Mouse (Mus musculus): ENCODE data around the gene Fndc11. TPM values are rescaled to one million over a fixed set of nuclear protein-coding genes. Genes with fewer than 3 reads are reported as not detected.

The Fndc11 gene
- total and polyA plus RNA-seq, 3 experiments, result not detected

DNA sequence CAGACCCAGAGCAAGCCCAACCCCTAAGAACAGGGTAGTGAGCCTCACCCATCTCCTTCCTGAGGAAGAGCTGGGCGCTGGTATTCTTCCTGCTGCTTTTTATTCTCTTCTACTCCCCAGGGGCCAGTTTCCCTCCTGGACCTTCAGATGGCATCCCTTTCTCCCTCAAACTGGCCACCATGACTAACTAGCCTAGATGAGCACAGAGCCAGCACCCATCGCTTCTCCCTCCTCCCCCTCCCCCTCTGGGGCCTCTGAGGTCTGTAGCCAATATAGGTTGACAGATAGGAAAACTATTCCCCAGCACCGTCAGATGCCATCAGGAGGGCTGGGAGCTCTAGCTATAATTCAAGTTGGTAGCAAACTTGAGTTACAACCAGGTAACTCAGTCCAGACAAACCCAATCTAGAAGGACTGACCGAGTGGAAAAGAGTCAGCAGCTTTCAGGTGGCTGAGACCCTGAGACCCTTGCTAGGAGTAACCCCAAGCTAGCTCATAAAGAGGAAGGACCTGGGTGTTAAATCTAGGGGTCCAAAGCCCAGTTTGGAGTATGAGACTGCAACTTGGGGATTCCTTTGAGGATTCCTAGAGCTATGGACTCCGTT lies 830 bp upstream of the Fndc11 start:
- H3K9ac ChIP-seq (ENCODE audit: control insufficient read depth, low read depth, low read length, poor library complexity, severe bottlenecking), result no peak overlapping the region
- H3K36me3 ChIP-seq (ENCODE audit: control insufficient read depth in 1 of 2, insufficient read depth in 2 of 2, low read length in 2 of 2), result no peaks in the 10 kb centered on the region
- no peak for DNase-seq (ENCODE audit: low read depth, low spot score)
- no peaks in the 10 kb centered on the region for H3K9me3 ChIP-seq (replicated peaks; ENCODE audit: insufficient read depth, low read length)
- H3K4me3 ChIP-seq (ENCODE audit: control insufficient read depth in 1 of 2, insufficient read depth in 1 of 2, low read depth in 2 of 2, low read length in 2 of 2), result no peak overlapping the region
- H3K27me3 ChIP-seq (ENCODE audit: control insufficient read depth in 1 of 2, insufficient read depth in 2 of 2, low read length in 2 of 2), result 0 out of 4 replicates have a peak, but pooled peaks cover 0 to 1% of the 10 kb centered on the region in 2 experiments
- no peaks in the 10 kb centered on the region for H3K4me1 ChIP-seq (ENCODE audit: control insufficient read depth in 1 of 2, insufficient read depth in 2 of 2, low read length in 2 of 2)
- H3K79me2 ChIP-seq (ENCODE audit: control insufficient read depth, insufficient read depth, low read length, poor library complexity), result no peaks in the 10 kb centered on the region
- H3K27ac ChIP-seq (ENCODE audit: control insufficient read depth, low read depth, low read length), result no peak overlapping the region
- TF ChIP-seq HCFC1 (IDR thresholded peaks at IDR 0.05; ENCODE audit: low read depth, low read length), result no peak
- no peak for TF ChIP-seq MYB (IDR thresholded peaks at IDR 0.05; ENCODE audit: low read depth, low read length)

DNA sequence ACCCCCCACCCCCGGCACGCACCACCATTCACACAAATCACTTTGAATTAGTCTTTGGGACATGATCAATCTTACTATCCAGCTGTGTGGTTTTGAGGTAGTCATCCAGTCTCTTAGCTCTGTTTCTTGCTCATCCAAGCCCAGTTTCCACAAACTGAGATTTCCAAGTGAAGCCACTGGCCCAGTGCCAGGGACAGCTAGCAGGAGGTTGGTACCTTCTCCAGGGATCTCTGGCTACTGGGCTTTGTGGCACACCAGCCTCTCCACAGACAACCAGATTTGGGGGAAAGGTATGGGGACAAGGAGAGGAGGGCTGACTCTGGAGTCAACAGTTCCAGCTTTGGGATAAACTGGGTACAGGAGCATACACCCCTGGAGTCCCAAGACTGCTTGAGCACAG lies 548 bp downstream of the Fndc11 start:
- TF ChIP-seq RCOR1 (IDR thresholded peaks at IDR 0.05; ENCODE audit: low read depth, low read length), result no peak
- no peak for TF ChIP-seq MAFK (IDR thresholded peaks at IDR 0.05; ENCODE audit: borderline replicate concordance, low read depth, low read length)
- TF ChIP-seq ZKSCAN1 (IDR thresholded peaks at IDR 0.05; ENCODE audit: low read depth, low read length), result no peak
- no peak for TF ChIP-seq CTCF (IDR thresholded peaks at IDR 0.05 in 2 of 3, conservative IDR thresholded peaks at IDR 0.05 in 1 of 3; ENCODE audit: control insufficient read depth in 1 of 3, insufficient read depth in 1 of 3, low read depth in 2 of 3, low read length in 3 of 3, poor library complexity in 1 of 3, severe bottlenecking in 1 of 3)
- no peak for TF ChIP-seq GABPA (IDR thresholded peaks at IDR 0.05; ENCODE audit: low read depth, low read length)
- TF ChIP-seq ZMIZ1 (IDR thresholded peaks at IDR 0.05; ENCODE audit: low read depth, low read length), result no peak
- no peak for TF ChIP-seq POLR2AphosphoS5 (IDR thresholded peaks at IDR 0.05; ENCODE audit: borderline replicate concordance, low read depth, low read length)
- no peak for TF ChIP-seq ZC3H11A (IDR thresholded peaks at IDR 0.05; ENCODE audit: low read depth, low read length)
- TF ChIP-seq GATA1 (IDR thresholded peaks at IDR 0.05; ENCODE audit: low read depth, low read length), result no peak
- no peak for TF ChIP-seq POLR2AphosphoS2 (IDR thresholded peaks at IDR 0.05; ENCODE audit: low read length)
- no peak for TF ChIP-seq ELF1 (IDR thresholded peaks at IDR 0.05; ENCODE audit: low read depth, low read length)
- no peak for TF ChIP-seq HCFC1 (IDR thresholded peaks at IDR 0.05; ENCODE audit: low read depth, low read length)
- no peak for TF ChIP-seq CHD2 (IDR thresholded peaks at IDR 0.05; ENCODE audit: low read length)
- no peak for TF ChIP-seq POLR2A (IDR thresholded peaks at IDR 0.05; ENCODE audit: control insufficient read depth in 1 of 2, insufficient read depth in 1 of 2, low read depth in 1 of 2, low read length in 2 of 2, poor library complexity in 1 of 2)
- DNase-seq (ENCODE audit: low read depth, low spot score), result no peak
- no peak overlapping the region for H3K9ac ChIP-seq (ENCODE audit: control insufficient read depth, low read depth, low read length, poor library complexity, severe bottlenecking)
- no peaks in the 10 kb centered on the region for H3K9me3 ChIP-seq (replicated peaks; ENCODE audit: insufficient read depth, low read length)
- H3K27ac ChIP-seq (ENCODE audit: control insufficient read depth, low read depth, low read length), result no peak overlapping the region
- H3K36me3 ChIP-seq (ENCODE audit: control insufficient read depth in 1 of 2, insufficient read depth in 2 of 2, low read length in 2 of 2), result no peaks in the 10 kb centered on the region
- no peak overlapping the region for H3K4me3 ChIP-seq (ENCODE audit: control insufficient read depth in 1 of 2, insufficient read depth in 1 of 2, low read depth in 2 of 2, low read length in 2 of 2)
- no peaks in the 10 kb centered on the region for H3K79me2 ChIP-seq (ENCODE audit: control insufficient read depth, insufficient read depth, low read length, poor library complexity)
- H3K4me1 ChIP-seq (ENCODE audit: control insufficient read depth in 1 of 2, insufficient read depth in 2 of 2, low read length in 2 of 2), result no peaks in the 10 kb centered on the region
- H3K27me3 ChIP-seq (ENCODE audit: control insufficient read depth in 1 of 2, insufficient read depth in 2 of 2, low read length in 2 of 2), result 0 out of 4 replicates have a peak, but pooled peaks cover 0 to 1% of the 10 kb centered on the region in 2 experiments

DNA sequence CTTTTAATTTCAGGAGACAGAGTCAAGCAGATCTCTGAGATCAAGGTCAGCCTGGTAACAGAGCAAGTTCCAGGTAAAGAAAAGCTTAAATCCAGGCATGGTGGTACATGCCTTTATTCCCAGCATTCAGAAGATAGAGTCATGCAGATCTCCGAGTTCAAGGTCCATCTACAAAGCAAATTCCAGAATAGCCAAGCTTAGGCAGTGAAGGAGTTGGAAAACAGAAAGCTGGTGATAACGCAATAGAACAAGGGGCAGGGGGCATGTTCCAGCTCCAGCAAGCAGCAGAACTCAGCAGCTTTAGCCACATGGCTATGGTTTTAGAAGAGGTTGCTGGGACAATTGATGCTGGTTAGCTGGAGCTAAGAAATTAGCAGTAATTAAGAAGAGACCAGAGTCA lies 5.2 kb downstream of the Fndc11 start:
- no peaks in the 10 kb centered on the region for H3K36me3 ChIP-seq (ENCODE audit: control insufficient read depth in 1 of 2, insufficient read depth in 2 of 2, low read length in 2 of 2)
- no peak for DNase-seq (ENCODE audit: low read depth, low spot score)
- no peaks in the 10 kb centered on the region for H3K27me3 ChIP-seq (ENCODE audit: control insufficient read depth in 1 of 2, insufficient read depth in 2 of 2, low read length in 2 of 2)
- TF ChIP-seq E2F4 (IDR thresholded peaks at IDR 0.05; ENCODE audit: borderline replicate concordance, low read depth, low read length) (no peak), NELFE (IDR thresholded peaks at IDR 0.05; ENCODE audit: low read depth, low read length) (no peak), POLR2AphosphoS5 (IDR thresholded peaks at IDR 0.05; ENCODE audit: borderline replicate concordance, low read depth, low read length) (no peak), POLR2AphosphoS2 (IDR thresholded peaks at IDR 0.05; ENCODE audit: low read length) (no peak), CTCF (IDR thresholded peaks at IDR 0.05 in 2 of 3, conservative IDR thresholded peaks at IDR 0.05 in 1 of 3; ENCODE audit: control insufficient read depth in 1 of 3, insufficient read depth in 1 of 3, low read depth in 2 of 3, low read length in 3 of 3, poor library complexity in 1 of 3, severe bottlenecking in 1 of 3) (no peak), POLR2A (IDR thresholded peaks at IDR 0.05; ENCODE audit: control insufficient read depth in 1 of 2, insufficient read depth in 1 of 2, low read depth in 1 of 2, low read length in 2 of 2, poor library complexity in 1 of 2) (no peak), MAX (IDR thresholded peaks at IDR 0.05; ENCODE audit: low read length) (no peak), RAD21 (IDR thresholded peaks at IDR 0.05; ENCODE audit: low read depth, low read length) (no peak), MYB (IDR thresholded peaks at IDR 0.05; ENCODE audit: low read depth, low read length) (no peak), EP300 (IDR thresholded peaks at IDR 0.05; ENCODE audit: low read depth in 1 of 2, low read length in 2 of 2) (no peak), USF2 (IDR thresholded peaks at IDR 0.05; ENCODE audit: borderline replicate concordance in 1 of 2, insufficient read depth in 1 of 2, low read depth in 1 of 2, low read length in 2 of 2) (no peak), MXI1 (IDR thresholded peaks at IDR 0.05; ENCODE audit: low read depth, low read length) (no peak), SIN3A (IDR thresholded peaks at IDR 0.05; ENCODE audit: low read length) (no peak), USF1 (IDR thresholded peaks at IDR 0.05; ENCODE audit: low read depth, low read length) (no peak), NRF1 (IDR thresholded peaks at IDR 0.05; ENCODE audit: insufficient read depth, low read depth, low read length, poor library complexity, severe bottlenecking) (no peak)

More for the DNA sequence above, 5.2 kb downstream of the Fndc11 start:
- Histone ChIP-seq H3K4me3 (ENCODE audit: control insufficient read depth in 1 of 2, insufficient read depth in 1 of 2, low read depth in 2 of 2, low read length in 2 of 2) (no peak overlapping the region), H3K4me1 (ENCODE audit: control insufficient read depth in 1 of 2, insufficient read depth in 2 of 2, low read length in 2 of 2) (no peaks in the 10 kb centered on the region), H3K27ac (ENCODE audit: control insufficient read depth, low read depth, low read length) (no peak overlapping the region), H3K79me2 (ENCODE audit: control insufficient read depth, insufficient read depth, low read length, poor library complexity) (no peaks in the 10 kb centered on the region), H3K9me3 (replicated peaks; ENCODE audit: insufficient read depth, low read length) (no peaks in the 10 kb centered on the region), H3K9ac (ENCODE audit: control insufficient read depth, low read depth, low read length, poor library complexity, severe bottlenecking) (no peak overlapping the region)

All from MEL (cell line).